Comparison of ENCODE assay signal across 23 mouse cellular contexts in the genomic region with DNA sequence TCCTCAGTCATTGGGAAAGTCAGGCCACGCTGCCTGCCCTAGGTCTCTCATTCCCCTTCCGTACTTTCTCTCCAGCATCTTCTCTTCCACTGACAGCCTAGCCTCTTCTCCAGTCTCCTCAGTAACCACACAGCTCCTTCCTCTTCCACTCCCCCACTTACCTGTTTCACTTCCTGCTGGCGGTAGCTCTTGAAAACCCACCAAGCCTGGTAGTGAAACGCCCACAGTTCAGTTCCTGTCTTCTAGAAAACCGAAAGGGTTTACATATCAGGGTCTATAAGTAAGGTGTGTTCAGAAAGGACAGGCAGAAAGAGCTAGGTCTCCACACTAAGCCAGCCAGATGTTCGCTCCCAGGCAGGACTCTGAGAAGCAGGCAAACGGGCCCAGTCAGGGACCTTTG. TPM values are rescaled to one million over a fixed set of nuclear protein-coding genes. Genes with fewer than 3 reads are reported as not detected.
DNase-seq lines count a peak whose midpoint lies in the region; ATAC-seq and TF ChIP-seq lines count a peak whose summit lies in the region.
"Had no signal": no experiment of that assay in that cellular context is flagged by ENCODE, and none has a peak within 500 bp of the region (broad histone marks: within the 10 kb centered on the region; RNA-seq: fewer than 3 reads in every experiment).

No protein-coding gene starts in this region.

- H3K4me3 ChIP-seq in thymus, adult 2 months (ENCODE audit: control insufficient read depth, insufficient read depth, low read length), result no peak overlapping the region
- H3K4me3 ChIP-seq in midbrain, embryonic 13.5 days (replicated peaks), result no peak overlapping the region
- H3K4me3 ChIP-seq: embryonic facial prominence, embryonic 13.5 days; hindbrain, embryonic 15.5 days; limb, embryonic 15.5 days; midbrain, embryonic 15.5 days; stomach, embryonic 15.5 days had no signal

- ATAC-seq in megakaryocyte, adult 5-6 weeks (ENCODE audit: poor library complexity, severe bottlenecking), result peak; percentile 84
- no peak for ATAC-seq in midbrain, embryonic 13.5 days
- ATAC-seq: midbrain, embryonic 15.5 days had no signal

- WGBS in thymus, adult 2 months, result 12% methylated on average over 7 of the region's 7 CpGs
- WGBS in midbrain, embryonic 13.5 days, result 87% methylated on average over 7 of the region's 7 CpGs

- no peaks in the 10 kb centered on the region for H3K27me3 ChIP-seq in thymus, adult 2 months (ENCODE audit: control insufficient read depth, insufficient read depth, low read length)
- H3K27me3 ChIP-seq in midbrain, embryonic 13.5 days, result no peaks in the 10 kb centered on the region
- H3K27me3 ChIP-seq: embryonic facial prominence, embryonic 13.5 days; hindbrain, embryonic 15.5 days; limb, embryonic 15.5 days; midbrain, embryonic 15.5 days; stomach, embryonic 15.5 days had no signal

- DNase-seq in spleen, adult 12 weeks (ENCODE audit: low spot score), result peak; percentile 21
- DNase-seq in spleen, postnatal 4 days (ENCODE audit: low spot score in 2 of 2), result no peak
- DNase-seq in thymus, adult 2 months, result peak; percentile 53
- no peak for DNase-seq in gastrocnemius, adult 8-10 months (ENCODE audit: low spot score in 2 of 2)
- no peak for DNase-seq in cerebellum, postnatal 10 days
- no peak for DNase-seq in retina, postnatal 1 day
- DNase-seq: adrenal gland, postnatal 36 days; cerebellum, postnatal 14 days; heart, adult 11 months; heart, postnatal 10 days; kidney, adult 2 months; kidney, postnatal 25 days; layer of hippocampus, adult 9-11 months; lung, adult 18-20 months; right cerebral cortex, postnatal 14 days had no signal

- no peaks in the 10 kb centered on the region for H3K36me3 ChIP-seq in thymus, adult 2 months (ENCODE audit: control insufficient read depth, insufficient read depth, low read length)
- H3K36me3 ChIP-seq in midbrain, embryonic 13.5 days, result no peaks in the 10 kb centered on the region
- H3K36me3 ChIP-seq: hindbrain, embryonic 15.5 days; limb, embryonic 15.5 days; midbrain, embryonic 15.5 days; stomach, embryonic 15.5 days had no signal

- H3K27ac ChIP-seq in thymus, adult 2 months (ENCODE audit: control insufficient read depth, insufficient read depth, low read length), result peak overlapping the region; percentile 65
- H3K27ac ChIP-seq in midbrain, embryonic 13.5 days, result no peak overlapping the region
- H3K27ac ChIP-seq: embryonic facial prominence, embryonic 13.5 days; hindbrain, embryonic 15.5 days; limb, embryonic 15.5 days; macrophage; midbrain, embryonic 15.5 days; stomach, embryonic 15.5 days had no signal

- H3K4me1 ChIP-seq in thymus, adult 2 months (replicated peaks; ENCODE audit: control insufficient read depth, insufficient read depth, low read length), result peaks cover 26% of the 10 kb centered on the region
- H3K4me1 ChIP-seq in midbrain, embryonic 13.5 days (replicated peaks), result no peaks in the 10 kb centered on the region
- H3K4me1 ChIP-seq: embryonic facial prominence, embryonic 13.5 days; limb, embryonic 15.5 days; midbrain, embryonic 15.5 days had no signal

- no peaks in the 10 kb centered on the region for H3K9me3 ChIP-seq in midbrain, embryonic 13.5 days
- H3K9me3 ChIP-seq: embryonic facial prominence, embryonic 13.5 days; hindbrain, embryonic 15.5 days; limb, embryonic 15.5 days; midbrain, embryonic 15.5 days; stomach, embryonic 15.5 days had no signal

- no peak overlapping the region for H3K9ac ChIP-seq in midbrain, embryonic 13.5 days (replicated peaks)
- H3K9ac ChIP-seq: embryonic facial prominence, embryonic 13.5 days; hindbrain, embryonic 15.5 days; limb, embryonic 15.5 days; midbrain, embryonic 15.5 days; stomach, embryonic 15.5 days had no signal

- no peak for TF ChIP-seq CTCF in thymus, adult 2 months (IDR thresholded peaks at IDR 0.05; ENCODE audit: borderline replicate concordance, control insufficient read depth, extremely low read depth, insufficient read depth, low read length, poor library complexity)

- TF ChIP-seq POLR2A in thymus, adult 2 months (IDR thresholded peaks at IDR 0.05; ENCODE audit: control insufficient read depth, extremely low read depth, insufficient read depth, low read length, poor library complexity), result 0 out of 2 replicates have a peak, but pooled peaks have one; percentile 12

- H3K4me2 ChIP-seq in midbrain, embryonic 13.5 days (replicated peaks), result no peak overlapping the region
- H3K4me2 ChIP-seq: embryonic facial prominence, embryonic 13.5 days; hindbrain, embryonic 15.5 days; limb, embryonic 15.5 days; midbrain, embryonic 15.5 days; stomach, embryonic 15.5 days had no signal

RNA-seq across cellular contexts. Expression of gene Phykpl, which starts 7.0 kb away (rescaled TPM):
- 8.5 and 10.3 TPM in 2 replicates for total RNA-seq in megakaryocyte, adult 5-6 weeks (2015)
- total RNA-seq in megakaryocyte, adult 5-6 weeks (2017), result 5.8 and 9.0 TPM in 2 replicates
- polyA plus RNA-seq in thymus, adult 2 months (2012; rRNA removed), result 20.2 and 21.8 TPM in 2 replicates
- 10 to 100 TPM in 3 of 4 experiments, 1 to 10 TPM in 1; 9.4 to 13.5 (median 12.8) TPM for total RNA-seq in gastrocnemius, adult 8-10 months (2022)
- 13.3 and 14.6 TPM in 2 replicates for polyA plus RNA-seq in midbrain, embryonic 13.5 days (2015; fragmentation: Nextera tagmentation; extraction: Ambion mirVana)

RNA-seq across cellular contexts. Expression of gene Hnrnpab, which starts 29.1 kb away (rescaled TPM):
- 319 and 341 TPM in 2 replicates for total RNA-seq in megakaryocyte, adult 5-6 weeks (2015)
- 548 and 571 TPM in 2 replicates for total RNA-seq in megakaryocyte, adult 5-6 weeks (2017)
- 533 and 863 TPM in 2 replicates for polyA plus RNA-seq in thymus, adult 2 months (2012; rRNA removed)
- 100 to 1,000 TPM in 2 of 4 experiments, 10 to 100 TPM in 2; 91.0 to 116 (median 101) TPM for total RNA-seq in gastrocnemius, adult 8-10 months (2022)
- 465 and 547 TPM in 2 replicates for polyA plus RNA-seq in midbrain, embryonic 13.5 days (2015; fragmentation: Nextera tagmentation; extraction: Ambion mirVana)

RNA-seq across cellular contexts. Expression of gene Nhp2, which starts 41.9 kb away (rescaled TPM):
- 45.3 and 50.5 TPM in 2 replicates for total RNA-seq in megakaryocyte, adult 5-6 weeks (2015)
- 38.1 and 52.6 TPM in 2 replicates for total RNA-seq in megakaryocyte, adult 5-6 weeks (2017)
- 69.3 and 70.8 TPM in 2 replicates for polyA plus RNA-seq in thymus, adult 2 months (2012; rRNA removed)
- total RNA-seq in gastrocnemius, adult 8-10 months (2022), result 10 to 100 TPM; 23.0 to 28.1 (median 25.8) TPM
- polyA plus RNA-seq in midbrain, embryonic 13.5 days (2015; fragmentation: Nextera tagmentation; extraction: Ambion mirVana), result 104 and 110 TPM in 2 replicates

RNA-seq across cellular contexts. Expression of gene Rmnd5b, which starts 58.1 kb away (rescaled TPM):
- 50.8 and 63.1 TPM in 2 replicates for total RNA-seq in megakaryocyte, adult 5-6 weeks (2015)
- 19.2 and 35.5 TPM in 2 replicates for total RNA-seq in megakaryocyte, adult 5-6 weeks (2017)
- 123 and 125 TPM in 2 replicates for polyA plus RNA-seq in thymus, adult 2 months (2012; rRNA removed)
- total RNA-seq in gastrocnemius, adult 8-10 months (2022), result 10 to 100 TPM; 10.5 to 13.0 (median 12.3) TPM
- 66.2 and 71.8 TPM in 2 replicates for polyA plus RNA-seq in midbrain, embryonic 13.5 days (2015; fragmentation: Nextera tagmentation; extraction: Ambion mirVana)

Comparison
In these comparisons a context has a peak if more than half of its experiments do, and no peak if none do; other contexts are left out.
1. DNase-seq: peak in spleen, adult 12 weeks (single experiment) and thymus, adult 2 months (single experiment); none in spleen, postnatal 4 days (0 of 2), gastrocnemius, adult 8-10 months (0 of 2), cerebellum, postnatal 10 days (0 of 2) and retina, postnatal 1 day (single experiment).